Mouse (Mus musculus) bone marrow macrophage, adult 2 months (primary cell): ENCODE measurements at regions not wholly inside any gene's neighbourhood (a gene's known extent, or its start where the extent isn't known, plus 50 kb on each side); places are given as distances from the start of the nearest gene placed in this dataset.

Source experiments
- H3K27ac ChIP-seq: 2 replicates; pipeline ENCODE4 v1.5.1; 2012; ENCODE audit warnings: low read depth, low read length; ENCODE audit not compliant: insufficient read depth
- H3K4me1 ChIP-seq: 2 replicates; pipeline ENCODE4 v1.6.1; 2012; ENCODE audit warnings: low read length; ENCODE audit not compliant: control insufficient read depth, insufficient read depth
- H3K4me3 ChIP-seq: 2 replicates; pipeline ENCODE4 v1.5.1; 2012; ENCODE audit warnings: mild to moderate bottlenecking, low read length, moderate library complexity; ENCODE audit not compliant: insufficient read depth
- CTCF ChIP-seq: IDR thresholded peaks from 2 replicates; pipeline ENCODE4 v1.5.1; 2012; ENCODE audit warnings: low read depth, mild to moderate bottlenecking, low read length, moderate library complexity
- POLR2A ChIP-seq: IDR thresholded peaks from 2 replicates; pipeline ENCODE4 v1.6.1; 2012; ENCODE audit warnings: mild to moderate bottlenecking, low read depth, low read length, borderline replicate concordance

DNA sequence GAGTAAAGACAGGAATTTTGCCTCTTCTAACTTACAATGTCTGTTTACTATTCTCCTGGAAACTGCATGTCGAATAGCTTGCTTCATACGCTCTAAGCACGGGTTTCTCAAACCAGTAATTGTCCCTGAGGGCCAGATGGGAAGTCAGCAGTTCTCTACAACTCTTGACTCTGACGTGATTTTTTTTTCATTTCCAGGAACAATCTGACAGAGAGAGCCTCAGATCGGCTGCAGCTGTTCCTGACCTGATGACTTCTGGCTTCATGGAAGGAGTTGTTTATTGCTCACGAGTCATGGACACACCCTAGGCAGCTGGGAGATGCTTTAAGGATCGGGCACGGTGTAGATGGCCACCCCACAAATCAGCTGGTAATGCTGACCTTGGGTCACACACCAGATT, 162.9 kb upstream of the Sdk2 start:
- 0 out of 2 replicates have a peak overlapping the region, but pooled peaks have one; percentile 28 for H3K27ac ChIP-seq
- TF ChIP-seq POLR2A (no peak), CTCF (no peak)
- no peaks in the 10 kb centered on the region for H3K4me1 ChIP-seq
- no peak overlapping the region for H3K4me3 ChIP-seq

DNA sequence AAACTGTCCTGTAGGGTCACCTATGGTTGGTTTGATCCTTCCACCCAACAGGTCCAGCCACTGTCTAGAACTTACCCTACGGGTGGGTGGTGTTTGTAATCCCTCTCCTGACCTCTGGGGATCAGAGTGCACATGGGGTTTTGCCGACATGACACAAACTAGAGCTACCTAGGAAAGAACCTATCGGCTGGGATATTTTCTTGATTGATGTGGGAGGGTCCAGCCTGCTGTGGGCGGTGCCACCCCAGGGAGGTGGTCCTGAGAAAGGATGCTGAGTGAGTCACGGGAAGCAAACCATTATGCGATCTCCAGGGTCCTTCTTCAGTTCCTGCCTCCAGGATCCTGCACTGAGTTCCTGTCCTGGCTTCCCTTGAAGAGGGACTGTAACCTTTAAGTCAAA, 162.3 kb upstream of the Sdk2 start:
- Histone ChIP-seq H3K4me1 (no peaks in the 10 kb centered on the region), H3K4me3 (no peak overlapping the region), H3K27ac (no peak overlapping the region)
- TF ChIP-seq CTCF, result no peak
- no peak for TF ChIP-seq POLR2A

DNA sequence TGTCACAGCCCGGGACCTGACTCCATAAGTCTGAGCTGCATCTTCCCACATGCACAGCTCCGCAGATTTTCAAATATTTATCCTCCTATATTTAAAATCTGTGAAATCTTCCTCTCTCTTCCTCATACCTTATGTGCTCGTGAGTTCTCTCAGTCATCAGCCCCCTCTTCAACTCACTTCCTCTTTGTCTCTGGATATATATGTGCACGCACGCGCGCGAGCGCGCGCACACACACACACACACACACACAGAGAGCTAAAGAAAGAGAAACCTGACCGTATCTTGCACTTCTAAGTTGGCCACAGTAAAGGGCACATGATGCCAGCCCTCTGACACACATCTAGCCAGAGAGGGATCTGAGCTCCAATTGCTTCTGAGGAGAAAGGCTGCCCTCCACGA, 159.7 kb upstream of the Sdk2 start:
- H3K4me1 ChIP-seq, result no peaks in the 10 kb centered on the region
- H3K4me3 ChIP-seq, result no peak overlapping the region
- H3K27ac ChIP-seq, result no peak overlapping the region
- TF ChIP-seq CTCF, result no peak
- no peak for TF ChIP-seq POLR2A

- H3K4me1 ChIP-seq, result no peaks in the 10 kb centered on the region
- no peak overlapping the region for H3K27ac ChIP-seq
- no peak for TF ChIP-seq CTCF
- TF ChIP-seq POLR2A, result no peak
Observed at GRCm38 (mm10) chr11:114224706-114225105, 157.9 kb upstream of the Sdk2 start.

GRCm38 (mm10) chr11:114223061-114223460, 156.2 kb upstream of the Sdk2 start:
- TF ChIP-seq POLR2A, result no peak
- TF ChIP-seq CTCF, result no peak
- H3K27ac ChIP-seq, result no peak overlapping the region
- H3K4me1 ChIP-seq, result no peaks in the 10 kb centered on the region
- no peak overlapping the region for H3K4me3 ChIP-seq

More at GRCm38 (mm10) chr11:114224706-114225105, 157.9 kb upstream of the Sdk2 start:
- H3K4me3 ChIP-seq, result no peak overlapping the region

- no peak overlapping the region for H3K4me3 ChIP-seq
- H3K27ac ChIP-seq, result no peak overlapping the region
- TF ChIP-seq POLR2A (no peak), CTCF (no peak)
Observed at GRCm38 (mm10) chr11:114220466-114220865, 153.6 kb upstream of the Sdk2 start.

GRCm38 (mm10) chr11:114218732-114219506, 152.1 kb upstream of the Sdk2 start:
- no peak overlapping the region for H3K4me3 ChIP-seq
- H3K4me1 ChIP-seq, result no peaks in the 10 kb centered on the region
- no peak overlapping the region for H3K27ac ChIP-seq
- no peak for TF ChIP-seq CTCF
- TF ChIP-seq POLR2A, result no peak

More at GRCm38 (mm10) chr11:114220466-114220865, 153.6 kb upstream of the Sdk2 start:
- no peaks in the 10 kb centered on the region for H3K4me1 ChIP-seq

- TF ChIP-seq POLR2A (no peak), CTCF (no peak)
- Histone ChIP-seq H3K27ac (no peak overlapping the region), H3K4me3 (no peak overlapping the region), H3K4me1 (no peaks in the 10 kb centered on the region)
Observed at GRCm38 (mm10) chr11:114217245-114217757, 150.5 kb upstream of the Sdk2 start.

DNA sequence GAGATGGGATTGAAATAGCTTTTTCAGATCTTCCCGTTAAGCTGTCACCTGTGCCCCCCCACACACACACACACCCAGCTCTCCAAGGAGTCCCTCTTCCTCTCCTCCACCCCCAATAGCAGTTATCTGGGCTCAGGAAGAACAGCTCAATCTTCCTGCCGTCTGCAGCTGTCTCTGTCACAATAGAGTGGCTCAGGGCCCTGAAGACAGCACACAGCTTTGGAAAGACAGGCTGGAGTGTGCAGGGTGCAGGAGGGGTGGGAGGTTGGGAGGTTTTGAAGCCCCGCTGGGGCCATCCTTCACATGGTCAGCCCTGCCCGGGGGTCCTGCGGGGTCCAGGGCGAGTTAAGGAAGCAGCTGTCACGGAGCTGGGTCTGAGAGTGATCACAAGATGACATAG, 149.6 kb upstream of the Sdk2 start:
- TF ChIP-seq CTCF (no peak), POLR2A (no peak)
- Histone ChIP-seq H3K4me1 (no peaks in the 10 kb centered on the region), H3K27ac (no peak overlapping the region), H3K4me3 (no peak overlapping the region)

GRCm38 (mm10) chr11:114215256-114215655, 148.4 kb upstream of the Sdk2 start:
- Histone ChIP-seq H3K4me1 (no peaks in the 10 kb centered on the region), H3K4me3 (no peak overlapping the region), H3K27ac (no peak overlapping the region)
- TF ChIP-seq CTCF (no peak), POLR2A (no peak)
